In the genomic region with DNA sequence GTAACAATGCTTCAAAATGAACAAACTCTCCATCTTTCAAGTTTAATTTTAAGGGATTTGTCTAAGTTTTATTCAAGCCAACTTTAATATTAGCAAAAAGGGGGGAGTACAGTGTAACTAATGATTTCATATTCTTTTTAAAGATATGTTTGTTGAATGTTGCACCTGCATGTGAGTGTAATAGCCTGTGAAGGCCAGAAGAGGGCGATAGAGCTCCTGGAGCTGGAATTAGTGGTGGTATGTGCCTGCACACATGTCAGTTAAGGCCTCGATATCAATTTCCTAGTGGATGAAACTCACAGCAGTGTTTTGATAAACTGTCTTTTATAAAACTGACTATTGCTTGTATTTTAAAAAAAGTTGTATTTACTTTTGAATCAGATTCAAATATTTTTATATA, we compare ENCODE assay signal across 13 mouse cellular contexts. TPM values are rescaled to one million over a fixed set of nuclear protein-coding genes. Genes with fewer than 3 reads are reported as not detected.
DNase-seq lines count a peak whose midpoint lies in the region; ATAC-seq and TF ChIP-seq lines count a peak whose summit lies in the region.
"Had no signal": no experiment of that assay in that cellular context is flagged by ENCODE, and none has a peak within 500 bp of the region (broad histone marks: within the 10 kb centered on the region; RNA-seq: fewer than 3 reads in every experiment).

No protein-coding gene starts in this region.

- TF ChIP-seq CTCF in heart, adult 2 months (IDR thresholded peaks at IDR 0.05) = peak; percentile 38
- TF ChIP-seq CTCF in midbrain, postnatal 0 days (IDR thresholded peaks at IDR 0.05) = peak; percentile 34

- 61% methylated on average over 2 of the region's 2 CpGs for WGBS in heart, adult 2 months
- WGBS in midbrain, postnatal 0 days = 69% methylated on average over 2 of the region's 2 CpGs
- 67% methylated on average over 2 of the region's 2 CpGs for WGBS in midbrain, embryonic 10.5 days
- 75% methylated on average over 2 of the region's 2 CpGs for WGBS in kidney, embryonic 15.5 days

- H3K36me3 ChIP-seq in heart, adult 2 months (ENCODE audit: control insufficient read depth, insufficient read depth, low read length) = no peaks in the 10 kb centered on the region
- H3K36me3 ChIP-seq in midbrain, postnatal 0 days (ENCODE audit: insufficient read depth, low read length) = no peaks in the 10 kb centered on the region
- no peaks in the 10 kb centered on the region for H3K36me3 ChIP-seq in midbrain, embryonic 10.5 days
- no peaks in the 10 kb centered on the region for H3K36me3 ChIP-seq in kidney, embryonic 15.5 days
- H3K36me3 ChIP-seq: heart, embryonic 10.5 days; hindbrain, embryonic 12.5 days; liver, embryonic 15.5 days had no signal

- H3K27ac ChIP-seq in heart, adult 2 months = no peak overlapping the region
- H3K27ac ChIP-seq in midbrain, postnatal 0 days (ENCODE audit: low read depth, low read length) = no peak overlapping the region
- H3K27ac ChIP-seq in midbrain, embryonic 10.5 days (replicated peaks) = no peak overlapping the region
- no peak overlapping the region for H3K27ac ChIP-seq in kidney, embryonic 15.5 days
- H3K27ac ChIP-seq: heart, embryonic 10.5 days; hindbrain, embryonic 12.5 days; liver, embryonic 15.5 days had no signal

- TF ChIP-seq POLR2A in heart, adult 2 months (IDR thresholded peaks at IDR 0.05; ENCODE audit: insufficient read depth, low read depth, low read length) = no peak

- H3K4me1 ChIP-seq in heart, adult 2 months (ENCODE audit: control insufficient read depth, insufficient read depth, low read length) = no peaks in the 10 kb centered on the region
- no peaks in the 10 kb centered on the region for H3K4me1 ChIP-seq in midbrain, postnatal 0 days (ENCODE audit: insufficient read depth, low read length)
- no peaks in the 10 kb centered on the region for H3K4me1 ChIP-seq in midbrain, embryonic 10.5 days
- 0 out of 2 replicates have a peak, but pooled peaks cover 4% of the 10 kb centered on the region for H3K4me1 ChIP-seq in kidney, embryonic 15.5 days
- H3K4me1 ChIP-seq: heart, embryonic 10.5 days; hindbrain, embryonic 12.5 days; liver, embryonic 15.5 days had no signal

- intact Hi-C loops in heart, adult 2 months (cut with DNase I) = no loop called here

- H3K9ac ChIP-seq in heart, adult 2 months (ENCODE audit: low read depth, low read length) = no peak overlapping the region
- H3K9ac ChIP-seq in midbrain, postnatal 0 days (replicated peaks; ENCODE audit: low read length, poor library complexity, severe bottlenecking) = no peak overlapping the region
- no peak overlapping the region for H3K9ac ChIP-seq in kidney, embryonic 15.5 days
- H3K9ac ChIP-seq: hindbrain, embryonic 12.5 days; liver, embryonic 15.5 days had no signal

- no peaks in the 10 kb centered on the region for H3K9me3 ChIP-seq in midbrain, postnatal 0 days (ENCODE audit: low read length)
- H3K9me3 ChIP-seq in midbrain, embryonic 10.5 days (replicated peaks) = no peaks in the 10 kb centered on the region
- H3K9me3 ChIP-seq in kidney, embryonic 15.5 days (replicated peaks) = no peaks in the 10 kb centered on the region
- H3K9me3 ChIP-seq: heart, embryonic 10.5 days; hindbrain, embryonic 12.5 days; liver, embryonic 15.5 days; megakaryocyte, embryonic 14.5 days had no signal

- no peaks in the 10 kb centered on the region for H3K27me3 ChIP-seq in heart, adult 2 months (ENCODE audit: control insufficient read depth, insufficient read depth, low read length)
- H3K27me3 ChIP-seq in midbrain, postnatal 0 days (ENCODE audit: insufficient read depth, low read length) = no peaks in the 10 kb centered on the region
- no peaks in the 10 kb centered on the region for H3K27me3 ChIP-seq in midbrain, embryonic 10.5 days (ENCODE audit: low read depth, poor library complexity, severe bottlenecking)
- no peaks in the 10 kb centered on the region for H3K27me3 ChIP-seq in kidney, embryonic 15.5 days
- H3K27me3 ChIP-seq: hindbrain, embryonic 12.5 days; liver, embryonic 15.5 days; megakaryocyte, embryonic 14.5 days had no signal

- DNase-seq in heart, adult 2 months = no peak
- DNase-seq in heart, adult 8-10 months (ENCODE audit: low spot score) = no peak
- no peak for DNase-seq in midbrain, postnatal 0 days (ENCODE audit: low spot score)
- no peak for DNase-seq in midbrain, embryonic 10.5 days (ENCODE audit: low spot score)
- DNase-seq in c-Kit-positive CD71-positive TER-119-negative erythroid progenitor cells, embryonic 14.5 days (ENCODE audit: low read depth) = peak; percentile 7
- no peak for DNase-seq in heart, adult 18-20 months
- no peak for DNase-seq in layer of hippocampus, postnatal 14 days (ENCODE audit: low spot score in 2 of 2)
- DNase-seq: kidney, postnatal 10 days had no signal

- ATAC-seq in midbrain, postnatal 0 days (ENCODE audit: low FRiP score) = no peak
- ATAC-seq in kidney, embryonic 15.5 days (replicated peaks; ENCODE audit: low FRiP score) = no peak

- H3K4me3 ChIP-seq in heart, adult 2 months = no peak overlapping the region
- H3K4me3 ChIP-seq in midbrain, postnatal 0 days (ENCODE audit: low read depth, low read length) = no peak overlapping the region
- no peak overlapping the region for H3K4me3 ChIP-seq in midbrain, embryonic 10.5 days
- H3K4me3 ChIP-seq in kidney, embryonic 15.5 days (replicated peaks) = no peak overlapping the region
- H3K4me3 ChIP-seq: heart, embryonic 10.5 days; hindbrain, embryonic 12.5 days; liver, embryonic 15.5 days; megakaryocyte, embryonic 14.5 days had no signal

- H3K4me2 ChIP-seq in midbrain, postnatal 0 days (ENCODE audit: low read depth, low read length, poor library complexity, severe bottlenecking) = no peak overlapping the region
- no peak overlapping the region for H3K4me2 ChIP-seq in kidney, embryonic 15.5 days
- H3K4me2 ChIP-seq: hindbrain, embryonic 12.5 days; liver, embryonic 15.5 days had no signal

- no peaks in the 10 kb centered on the region for H3K79me2 ChIP-seq in heart, adult 2 months (replicated peaks; ENCODE audit: control insufficient read depth, insufficient read depth, low read length)

- no peak for TF ChIP-seq EP300 in heart, adult 2 months (IDR thresholded peaks at IDR 0.05; ENCODE audit: insufficient read depth, low read depth, low read length)

RNA-seq across cellular contexts. Expression of a gene that starts 39.7 kb away (rescaled TPM):
- total RNA-seq in heart, adult 2 months (2021) = not detected
- 0.06 TPM in 1 of 2 replicates, not detected in the other for polyA plus RNA-seq in heart, adult 2 months (2012; rRNA removed)
- not detected for total RNA-seq in heart, adult 8-10 months (2022)
- 0.82 and 1.0 TPM in 2 replicates for total RNA-seq in midbrain, postnatal 0 days (2014; rRNA removed)
- polyA plus RNA-seq in midbrain, postnatal 0 days (2015; fragmentation: Nextera tagmentation; extraction: Ambion mirVana) = 0.77 and 1.1 TPM in 2 replicates
- 0.40 and 0.51 TPM in 2 replicates for polyA plus RNA-seq in midbrain, embryonic 10.5 days (2016; fragmentation: Nextera tagmentation; extraction: Ambion mirVana)
- total RNA-seq in heart, adult 18-20 months (2021) = under 1 TPM in 1 of 2 experiments, not detected in 1; 0.18 TPM
- 1 to 10 TPM in 1 of 2 experiments, under 1 TPM in 1; 0.83 to 1.2 TPM for total RNA-seq in layer of hippocampus, postnatal 14 days (2021)
- 0.12 and 0.14 TPM in 2 replicates for polyA plus RNA-seq in kidney, embryonic 15.5 days (2015; fragmentation: Nextera tagmentation; extraction: Ambion mirVana)
